Mouse (Mus musculus) liver, embryonic 14.5 days (tissue): ENCODE measurements around the gene Rd3l.

Source experiments
- CTCF ChIP-seq: IDR thresholded peaks from 2 replicates; pipeline ENCODE4 v1.5.1; 2016; ENCODE audit warnings: antibody characterized with exemption, low read depth, control low read depth
- EP300 ChIP-seq: IDR thresholded peaks from 2 replicates; pipeline ENCODE4 v1.6.1; 2016; ENCODE audit warnings: antibody characterized with exemption, low read depth

DNA sequence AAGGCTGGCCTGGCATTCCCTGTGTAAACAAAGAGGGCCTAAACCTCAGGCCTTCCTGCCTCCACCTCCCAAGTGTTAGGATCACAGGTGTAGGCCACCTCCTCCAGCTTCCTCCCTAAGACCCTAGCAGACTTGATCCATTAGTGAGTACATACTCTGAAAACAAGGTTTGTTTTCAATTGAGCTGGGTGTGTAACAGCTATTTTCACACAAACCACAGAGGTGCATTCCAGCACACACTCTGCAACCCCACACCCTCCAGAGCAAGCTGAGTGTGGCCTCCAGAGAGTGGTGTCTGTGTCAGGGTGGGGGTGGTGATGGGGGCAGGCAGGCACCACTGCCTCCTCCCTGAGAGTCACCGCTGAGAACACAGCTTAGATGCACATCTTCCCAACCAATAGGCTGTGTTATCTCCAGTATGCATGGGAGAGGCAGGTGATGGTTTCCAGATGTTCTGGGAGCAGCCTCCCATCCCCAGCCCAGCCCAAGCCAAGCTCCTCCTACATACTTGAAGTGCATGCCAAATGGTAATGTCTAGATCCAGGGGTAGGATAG is 42.4 kb downstream of the Rd3l start:
- no peak for TF ChIP-seq EP300
- TF ChIP-seq CTCF: no peak
